Mouse (Mus musculus) cerebral cortex, adult 2 months (tissue): Measurements from ENCODE around the gene Vapa.

Experiments used
- WGBS: fragments of 180-500 bp; shearing (Covaris S2); methylation state at CpG from one replicate; pipeline ENCODE4 v1.1.7; 2018; 5-methylcytosine and 5-hydroxymethylcytosine counted together

Vapa gene

GRCm38 (mm10) chr17:65561361-65562015, 51.9 kb downstream of the Vapa start:
- 38% methylated on average over 6 of the region's 6 CpGs for WGBS

GRCm38 (mm10) chr17:65559273-65559672, 54.1 kb downstream of the Vapa start:
- WGBS, result 57% methylated on average over 5 of the region's 5 CpGs

GRCm38 (mm10) chr17:65558788-65559187, 54.6 kb downstream of the Vapa start:
- 55% methylated on average over 9 of the region's 9 CpGs for whole genome bisulfite sequencing

- WGBS, result 47% methylated on average over 9 of the region's 9 CpGs
Measured at GRCm38 (mm10) chr17:65558217-65558616, 55.1 kb downstream of the Vapa start.

- 64% methylated on average over 6 of the region's 6 CpGs for WGBS
Measured at GRCm38 (mm10) chr17:65557212-65557611, 56.1 kb downstream of the Vapa start.

GRCm38 (mm10) chr17:65556798-65557197, 56.6 kb downstream of the Vapa start:
- WGBS, result 54% methylated on average over 10 of the region's 10 CpGs

- 74% methylated on average over 12 of the region's 12 CpGs for WGBS
Measured at GRCm38 (mm10) chr17:65552426-65552997, 60.8 kb downstream of the Vapa start.

- 93% methylated on average over 4 of the region's 4 CpGs for WGBS
Measured at GRCm38 (mm10) chr17:65550357-65550756, 63.0 kb downstream of the Vapa start.

GRCm38 (mm10) chr17:65548698-65549365, 64.5 kb downstream of the Vapa start:
- WGBS, result 49% methylated on average over 18 of the region's 18 CpGs

- 90% methylated on average over 4 of the region's 4 CpGs for WGBS
Measured at GRCm38 (mm10) chr17:65546221-65546620, 67.1 kb downstream of the Vapa start.

GRCm38 (mm10) chr17:65540441-65541272, 72.7 kb downstream of the Vapa start, which contains the start of gene Tmem232:
TSS of gene Tmem232 (minus strand) at chr17:65540782.
- WGBS, result 9% methylated on average over 26 of the region's 26 CpGs

GRCm38 (mm10) chr17:65536156-65536555, 77.2 kb downstream of the Vapa start:
- 33% methylated on average over 3 of the region's 3 CpGs for WGBS
